Mouse (Mus musculus) testis, adult 2 months (tissue): ENCODE measurements at regions not wholly inside any gene's neighbourhood (a gene's known extent, or its start where the extent isn't known, plus 50 kb on each side); places are given as distances from the start of the nearest gene placed in this dataset.

ENCODE experiments used
- CTCF ChIP-seq: fragments of 200-500 bp; IDR thresholded peaks from 2 replicates; pipeline ENCODE4 v1.5.1; 2012; ENCODE audit warnings: low read depth, mild to moderate bottlenecking, inconsistent platforms, low read length, moderate library complexity; ENCODE audit not compliant: control insufficient read depth, insufficient read depth, insufficient replicate concordance
- POLR2A ChIP-seq: fragments of 200-500 bp; IDR thresholded peaks from 2 replicates; pipeline ENCODE4 v1.6.1; 2012; ENCODE audit warnings: low read depth, mild to moderate bottlenecking, inconsistent platforms, low read length, moderate library complexity; ENCODE audit not compliant: control insufficient read depth

DNA sequence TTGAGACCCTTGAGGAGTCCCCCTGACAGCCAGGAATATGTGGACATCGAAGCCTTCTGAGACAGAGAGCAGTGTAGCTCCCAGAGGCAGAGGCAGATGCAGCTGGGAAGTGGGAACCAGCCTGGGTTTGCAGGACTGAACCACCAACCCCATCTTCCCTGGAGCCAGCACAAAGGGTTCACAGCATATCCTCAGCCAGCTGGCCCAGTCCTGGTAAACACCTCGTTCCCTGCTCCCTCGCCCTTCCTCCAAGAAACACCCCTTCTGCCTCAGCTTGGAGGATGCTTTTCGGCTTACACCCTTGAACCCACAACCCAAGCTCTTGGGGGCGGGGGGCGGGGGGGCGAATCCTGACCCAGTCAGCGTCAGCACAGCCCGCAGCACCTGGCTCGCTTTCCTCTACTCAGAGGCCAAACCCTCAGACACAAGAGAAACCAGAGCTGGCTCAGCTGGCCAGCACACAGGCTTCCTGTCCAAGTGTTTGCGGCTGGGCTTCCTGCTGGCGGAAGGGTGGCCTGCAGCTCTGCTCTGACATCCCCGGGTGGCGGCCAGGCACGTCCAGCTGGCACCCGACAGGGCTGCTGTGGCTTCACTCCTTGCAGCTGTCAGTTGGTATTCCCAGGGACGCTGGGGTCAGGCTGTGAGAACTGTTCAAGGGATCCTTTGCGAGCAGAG is 82.6 kb downstream of the Cpn2 start:
- TF ChIP-seq CTCF (0 out of 2 replicates have a peak, but pooled peaks have one; percentile 20), POLR2A (peak; percentile 20; the same call in 1 of the 2 replicates)
